Mouse (Mus musculus) layer of hippocampus, adult 2 months (tissue): ENCODE data around the gene Prdm9. TPM values are rescaled to one million over a fixed set of nuclear protein-coding genes. Genes with fewer than 3 reads are reported as not detected.
A peak's percentile ranks its signal among the peaks of the same experiment; 100 is the strongest.

Experiments used
- DNase-seq, 2 experiments: peaks; one replicate each; pipeline ENCODE4 v3.0.0; 2022; ENCODE audit warnings: low spot score in 2 of 2
- H3K27ac ChIP-seq: fragments of 200-600 bp; 2 replicates; pipeline ENCODE4 v1.8.1; 2022
- H3K4me3 ChIP-seq: fragments of 200-600 bp; 2 replicates; pipeline ENCODE4 v1.8.1; 2022; ENCODE audit warnings: mild to moderate bottlenecking
- CTCF ChIP-seq: fragments of 200-600 bp; conservative IDR thresholded peaks from 2 replicates; pipeline ENCODE4 v1.8.1; 2022; ENCODE audit warnings: antibody characterized with exemption, mild to moderate bottlenecking, moderate library complexity
- total RNA-seq, 2 experiments: library from RNA; stranded (reverse); gene quantifications; 2 replicates each; pipeline ENCODE4 v1.2.3; 2021

Prdm9 gene
- total RNA-seq, 2 experiments from 2014 or later: 2.1 to 3.5 TPM

GRCm38 (mm10) chr17:15517776-15518175, 46.4 kb downstream of the Prdm9 start:
- H3K4me3 ChIP-seq: no peak overlapping the region
- DNase-seq: no peak
- no peak for TF ChIP-seq CTCF
- H3K27ac ChIP-seq: no peak overlapping the region

- DNase-seq: no peak
- TF ChIP-seq CTCF: no peak
- Histone ChIP-seq H3K27ac (no peak overlapping the region), H3K4me3 (no peak overlapping the region)
These were observed 53.5 kb downstream of the Prdm9 start for GRCm38 (mm10) chr17:15510694-15511093.

GRCm38 (mm10) chr17:15499656-15500394, 64.3 kb downstream of the Prdm9 start, which contains the start of the genes Psmb1 and Tbp:
Gene Psmb1, minus strand, starts transcription at chr17:15499751.
Gene Tbp, plus strand, starts transcription at chr17:15499888.
- TF ChIP-seq CTCF: no peak
- DNase-seq: peak; percentile 97 to 98
- H3K27ac ChIP-seq: peak within 1 kb of the TSS; percentile 90
- peak within 1 kb of the TSS; percentile 93 for H3K4me3 ChIP-seq

DNA sequence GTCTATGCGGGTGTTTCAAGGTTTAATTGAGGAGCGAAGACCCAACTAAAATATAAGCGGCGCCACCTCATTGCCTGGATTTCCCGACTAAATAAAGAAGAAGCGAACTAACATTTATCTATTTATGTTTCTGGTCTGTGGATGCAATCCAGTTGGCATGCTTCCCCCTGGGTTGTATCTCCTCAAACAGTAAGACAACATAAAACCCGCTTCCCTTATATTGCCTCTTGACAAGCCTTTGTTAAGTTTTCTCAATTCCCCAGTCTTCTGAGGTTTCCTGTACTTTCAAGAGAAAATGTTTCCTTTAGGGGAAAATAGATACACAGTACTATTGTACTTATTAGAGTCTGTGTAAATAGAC, 65.4 kb downstream of the Prdm9 start:
- Histone ChIP-seq H3K27ac (peak overlapping the region; percentile 90), H3K4me3 (peak overlapping the region; percentile 93)
- no peak for DNase-seq
- no peak for TF ChIP-seq CTCF

GRCm38 (mm10) chr17:15497882-15498752, 66.0 kb downstream of the Prdm9 start:
- no peak for TF ChIP-seq CTCF
- Histone ChIP-seq H3K27ac (peak overlapping the region; percentile 90), H3K4me3 (peak overlapping the region; percentile 93)
- DNase-seq: peak; percentile 94 to 95

Other genes with a start within 250 kb of the Prdm9 start
- 10 to 100 TPM in 1 of 2 experiments, 1 to 10 TPM in 1; 8.8 to 14.0 TPM for gene Dll1, start 187.5 kb downstream of the Prdm9 start, total RNA-seq
- gene Fam120b, start 168.2 kb downstream of the Prdm9 start, total RNA-seq: 10 to 100 TPM; 49.0 to 49.2 TPM
- gene Psmb1, start 64.6 kb downstream of the Prdm9 start, total RNA-seq: 100 to 1,000 TPM; 122 to 130 TPM
- 10 to 100 TPM; 29.1 to 29.6 TPM for gene Tbp, start 64.5 kb downstream of the Prdm9 start, total RNA-seq
- 10 to 100 TPM; 15.5 to 23.8 TPM for gene Pdcd2, start 37.1 kb downstream of the Prdm9 start, total RNA-seq
- 10 to 100 TPM; 22.9 to 25.4 TPM for gene Chd1, start 140.6 kb upstream of the Prdm9 start, total RNA-seq